Mouse (Mus musculus) ES-E14 (cell line): ENCODE data around the gene Ribc2. TPM values are rescaled to one million over a fixed set of nuclear protein-coding genes. Genes with fewer than 3 reads are reported as not detected.

ENCODE experiments used
- DNase-seq: peaks from one replicate; pipeline ENCODE4 v3.0.0-alpha.2; 2013; ENCODE audit warnings: low read depth, low spot score
- H3K27ac ChIP-seq: 2 replicates; pipeline ENCODE4 v1.5.1; 2012; ENCODE audit warnings: low read depth, mild to moderate bottlenecking, low read length, moderate library complexity, mixed read lengths; ENCODE audit not compliant: poor library complexity, insufficient read depth, severe bottlenecking
- H3K36me3 ChIP-seq: 2 replicates; pipeline ENCODE4 v1.6.1; 2012; ENCODE audit warnings: mild to moderate bottlenecking, low read length, moderate library complexity, mixed read lengths; ENCODE audit not compliant: control insufficient read depth, poor library complexity, insufficient read depth, severe bottlenecking
- H3K4me1 ChIP-seq, 2 experiments: fragments of 150-350 bp in 1 of 2; sonication (generic) in 1 of 2; 2 replicates each; pipeline ENCODE4 v1.6.1; 2012; ENCODE audit warnings: low read length in 2 of 2, mild to moderate bottlenecking in 1 of 2, mixed read lengths in 1 of 2; ENCODE audit not compliant: control insufficient read depth in 2 of 2, insufficient read depth in 2 of 2, poor library complexity in 1 of 2
- H3K4me3 ChIP-seq, 2 experiments: fragments of 150-350 bp in 1 of 2; sonication (generic) in 1 of 2; 2 replicates each; pipeline ENCODE4 v1.5.1; 2012; ENCODE audit warnings: low read length in 2 of 2, low read depth in 1 of 2, mild to moderate bottlenecking in 1 of 2, mixed read lengths in 1 of 2; ENCODE audit not compliant: insufficient read depth in 1 of 2, poor library complexity in 1 of 2, severe bottlenecking in 1 of 2
- H3K9ac ChIP-seq: 2 replicates; pipeline ENCODE4 v1.6.1; 2012; ENCODE audit warnings: low read depth, mild to moderate bottlenecking, low read length, mixed read lengths; ENCODE audit not compliant: poor library complexity, insufficient read depth, severe bottlenecking
- H3K9me3 ChIP-seq: fragments of 150-350 bp; sonication (generic); 2 replicates; pipeline ENCODE4 v1.6.1; 2012; ENCODE audit warnings: low read depth, mild to moderate bottlenecking, low read length; ENCODE audit not compliant: control insufficient read depth, insufficient read depth
- CHD2 ChIP-seq: IDR thresholded peaks from 2 replicates; pipeline ENCODE4 v1.6.1; 2014; ENCODE audit warnings: mild to moderate bottlenecking, low read depth, low read length, inconsistent platforms
- HCFC1 ChIP-seq: IDR thresholded peaks from 2 replicates; pipeline ENCODE4 v1.6.1; 2012; ENCODE audit warnings: low read length, inconsistent platforms, borderline replicate concordance; ENCODE audit not compliant: insufficient read depth
- MAFK ChIP-seq: IDR thresholded peaks from 2 replicates; pipeline ENCODE4 v1.6.1; 2014; ENCODE audit warnings: mild to moderate bottlenecking, low read depth, low read length, inconsistent platforms; ENCODE audit not compliant: insufficient read depth
- ZC3H11A ChIP-seq: IDR thresholded peaks from 2 replicates; pipeline ENCODE4 v1.6.1; 2012; ENCODE audit warnings: low read depth, mild to moderate bottlenecking, inconsistent platforms, low read length, borderline replicate concordance
- ZNF384 ChIP-seq: IDR thresholded peaks from 2 replicates; pipeline ENCODE4 v1.6.1; 2012; ENCODE audit warnings: low read depth, low read length, inconsistent platforms
- in situ Hi-C, 2 experiments: fragments of 600-800 bp; cut with MboI; formaldehyde crosslinking; loops; one replicate each; pipeline ENCODE4 v1.15.1; 2025; ENCODE audit warnings: low sequenced_read_pairs in 2 of 2, inconsistent platforms in 1 of 2; ENCODE audit not compliant: unreplicated experiment in 2 of 2
- total RNA-seq: library from RNA; depleted of rRNA; stranded (reverse); fragments of 300-350 nt; gene quantifications from 2 replicates; pipeline ENCODE4 v1.2.3, GENCODE M21; 2012

Ribc2 gene
- total RNA-seq, 1 experiment = 0.45 TPM

- no peak overlapping the region for H3K4me3 ChIP-seq
- H3K9me3 ChIP-seq = no peaks in the 10 kb centered on the region
- H3K36me3 ChIP-seq = no peaks in the 10 kb centered on the region
- no peak overlapping the region for H3K9ac ChIP-seq
- H3K4me1 ChIP-seq = no peaks in the 10 kb centered on the region
- TF ChIP-seq CHD2 (no peak), ZC3H11A (no peak), ZNF384 (no peak), HCFC1 (no peak), MAFK (no peak)
- no peak for DNase-seq
- no peak overlapping the region for H3K27ac ChIP-seq
- in situ Hi-C loops = no loop called here
Observed at GRCm38 (mm10) chr15:85173425-85173824, 41.5 kb downstream of the Ribc2 start.

DNA sequence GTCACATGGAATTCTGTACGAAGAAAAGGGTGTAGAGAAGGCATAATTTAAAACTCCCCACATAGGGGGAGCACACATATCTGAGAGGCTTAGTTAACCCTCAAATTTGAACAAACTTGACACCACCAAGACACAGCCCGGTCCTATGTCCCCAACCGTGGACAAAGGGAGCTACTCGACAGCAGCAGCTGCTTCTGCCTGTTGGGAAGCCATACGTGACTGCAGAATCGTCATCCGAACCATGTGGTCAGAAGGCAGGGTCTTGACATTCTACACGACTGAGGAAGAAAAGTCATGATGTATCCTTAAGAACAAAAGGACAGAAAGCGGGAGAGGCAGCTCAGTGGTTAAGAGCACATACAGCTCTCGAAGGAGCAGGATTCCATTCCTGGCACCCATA lies 42.2 kb downstream of the Ribc2 start:
- no peak for TF ChIP-seq CHD2
- TF ChIP-seq HCFC1 = no peak
- no peak for TF ChIP-seq ZC3H11A
- in situ Hi-C loops = no loop called here
- no peak overlapping the region for H3K4me3 ChIP-seq
- H3K9ac ChIP-seq = no peak overlapping the region
- H3K27ac ChIP-seq = no peak overlapping the region
- H3K36me3 ChIP-seq = no peaks in the 10 kb centered on the region
- H3K4me1 ChIP-seq = no peaks in the 10 kb centered on the region
- no peak for DNase-seq
- no peaks in the 10 kb centered on the region for H3K9me3 ChIP-seq

- H3K9me3 ChIP-seq = no peaks in the 10 kb centered on the region
- no peak for TF ChIP-seq HCFC1
- no peak for TF ChIP-seq ZC3H11A
- TF ChIP-seq MAFK = no peak
- TF ChIP-seq CHD2 = no peak
- no peak for TF ChIP-seq ZNF384
- H3K4me3 ChIP-seq = no peak overlapping the region
- no peaks in the 10 kb centered on the region for H3K4me1 ChIP-seq
- H3K27ac ChIP-seq = no peak overlapping the region
- H3K36me3 ChIP-seq = no peaks in the 10 kb centered on the region
- in situ Hi-C loops = no loop called here
- DNase-seq = peak; percentile 95
- H3K9ac ChIP-seq = no peak overlapping the region
Observed at GRCm38 (mm10) chr15:85177576-85177975, 45.7 kb downstream of the Ribc2 start.

DNA sequence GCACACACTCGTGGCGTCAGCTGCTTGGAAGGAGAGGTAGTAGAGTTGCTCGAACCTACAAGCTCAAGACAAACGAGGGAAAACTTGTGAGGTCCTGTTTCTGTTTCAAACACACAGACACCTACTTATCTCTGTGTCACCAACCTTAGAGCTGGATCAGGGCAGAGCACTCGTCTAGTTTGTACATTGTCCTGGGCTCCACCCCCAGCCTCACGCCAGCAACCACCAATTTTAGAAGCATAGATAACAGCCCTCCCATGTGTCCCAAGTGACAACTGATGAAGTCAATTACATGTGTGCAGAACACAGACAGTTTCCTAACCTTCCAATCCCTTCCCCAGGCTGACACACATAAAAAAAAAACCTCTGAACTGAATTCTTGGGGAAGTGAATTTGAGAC lies 46.3 kb downstream of the Ribc2 start:
- DNase-seq = no peak
- Histone ChIP-seq H3K36me3 (no peaks in the 10 kb centered on the region), H3K4me1 (no peaks in the 10 kb centered on the region), H3K27ac (no peak overlapping the region), H3K9ac (no peak overlapping the region), H3K9me3 (no peaks in the 10 kb centered on the region), H3K4me3 (no peak overlapping the region)
- in situ Hi-C loops = no loop called here
- TF ChIP-seq CHD2 (no peak), MAFK (no peak), ZC3H11A (no peak), HCFC1 (no peak), ZNF384 (no peak)

DNA sequence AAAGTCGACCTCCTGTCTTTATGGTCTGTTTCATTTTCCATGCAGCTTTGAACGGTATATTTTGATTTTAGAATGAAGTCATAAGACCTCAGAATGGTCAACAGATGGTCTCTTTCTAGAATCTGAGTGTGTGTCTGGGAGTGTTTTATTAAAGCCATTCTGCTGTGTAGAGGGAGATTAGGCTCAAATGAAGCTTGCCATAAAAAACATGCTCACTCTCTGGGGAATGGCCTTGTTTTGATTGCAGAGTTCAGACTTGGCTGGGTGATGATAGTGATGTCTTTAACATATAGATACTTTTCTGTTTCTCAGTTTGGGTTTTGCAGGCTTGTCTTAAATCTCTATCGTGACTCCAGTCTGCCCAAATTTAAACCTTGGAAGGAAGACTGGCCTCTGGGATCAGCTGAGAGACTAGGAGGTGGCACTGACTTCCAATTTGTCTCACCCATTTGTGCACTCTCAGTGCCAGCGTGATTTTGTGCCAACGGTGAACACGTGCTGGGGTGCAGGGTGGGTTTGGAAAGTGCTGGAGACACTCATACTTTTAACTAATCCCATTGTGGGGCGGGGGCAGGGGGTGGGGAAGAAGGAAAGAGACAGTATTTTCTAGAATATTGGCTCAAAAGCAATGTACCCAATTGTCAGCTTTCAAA lies 47.8 kb downstream of the Ribc2 start:
- no peak for DNase-seq
- no peaks in the 10 kb centered on the region for H3K9me3 ChIP-seq
- no peak overlapping the region for H3K9ac ChIP-seq
- no peaks in the 10 kb centered on the region for H3K4me1 ChIP-seq
- H3K4me3 ChIP-seq = no peak overlapping the region
- no peaks in the 10 kb centered on the region for H3K36me3 ChIP-seq
- in situ Hi-C loops = no loop called here
- H3K27ac ChIP-seq = no peak overlapping the region
- TF ChIP-seq ZNF384 = no peak
- TF ChIP-seq HCFC1 = no peak
- no peak for TF ChIP-seq ZC3H11A
- TF ChIP-seq MAFK = no peak
- no peak for TF ChIP-seq CHD2
